Mouse (Mus musculus): ENCODE measurements around the gene Snx29.

- no peak for TF ChIP-seq POLR2A (IDR thresholded peaks at IDR 0.05; ENCODE audit: borderline replicate concordance, low read depth, low read length)
- no peak for TF ChIP-seq CTCF (IDR thresholded peaks at IDR 0.05; ENCODE audit: low read depth, low read length)
Measured at GRCm38 (mm10) chr16:11331030-11331429, 8.3 kb downstream of the Snx29 start.
